Mouse (Mus musculus): ENCODE data around the gene Aars2. TPM values are rescaled to one million over a fixed set of nuclear protein-coding genes. Genes with fewer than 3 reads are reported as not detected.

Aars2 gene
- polyA plus RNA-seq, 1 experiment from 2014 or later, result 5.9 TPM

DNA sequence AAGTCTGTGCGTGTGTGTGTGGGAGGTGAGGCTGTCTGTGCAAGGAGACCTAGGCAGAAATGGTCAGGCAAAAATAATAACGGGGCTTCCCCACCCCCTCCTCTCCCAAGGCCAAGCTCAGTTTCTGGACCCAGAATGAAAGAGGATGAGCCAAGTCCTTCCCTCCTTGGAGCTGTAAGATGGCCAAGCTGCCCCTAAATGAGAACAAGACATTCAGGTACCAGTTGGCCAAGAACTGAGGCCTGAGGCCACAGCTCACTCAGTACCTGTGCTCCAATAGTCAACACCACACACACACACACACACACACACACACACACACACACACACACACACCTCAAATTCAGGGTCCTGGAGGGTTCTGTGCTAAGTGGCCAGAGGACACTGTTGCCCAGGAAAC is 36.1 kb downstream of the Aars2 start:
- 54% methylated on average over 2 of the region's 2 CpGs for WGBS
- no peak overlapping the region for H3K27ac ChIP-seq (ENCODE audit: low read length)
- ATAC-seq, result no peak
- peaks cover 38% of the 10 kb centered on the region for H3K27me3 ChIP-seq (replicated peaks; ENCODE audit: insufficient read depth, low read length)
- DNase-seq (ENCODE audit: low spot score), result no peak
- no peak overlapping the region for H3K4me2 ChIP-seq (replicated peaks; ENCODE audit: low read depth, low read length)
- no peak overlapping the region for H3K4me3 ChIP-seq (ENCODE audit: low read depth, low read length)
- H3K9me3 ChIP-seq (ENCODE audit: low read length), result no peaks in the 10 kb centered on the region
- H3K4me1 ChIP-seq (ENCODE audit: insufficient read depth, low read depth, low read length), result 0 out of 2 replicates have a peak, but pooled peaks cover 8% of the 10 kb centered on the region
- no peak overlapping the region for H3K9ac ChIP-seq (replicated peaks; ENCODE audit: low read depth)
- H3K36me3 ChIP-seq (ENCODE audit: insufficient read depth, low read length), result no peaks in the 10 kb centered on the region
- no peak for TF ChIP-seq EP300 (IDR thresholded peaks at IDR 0.05)

DNA sequence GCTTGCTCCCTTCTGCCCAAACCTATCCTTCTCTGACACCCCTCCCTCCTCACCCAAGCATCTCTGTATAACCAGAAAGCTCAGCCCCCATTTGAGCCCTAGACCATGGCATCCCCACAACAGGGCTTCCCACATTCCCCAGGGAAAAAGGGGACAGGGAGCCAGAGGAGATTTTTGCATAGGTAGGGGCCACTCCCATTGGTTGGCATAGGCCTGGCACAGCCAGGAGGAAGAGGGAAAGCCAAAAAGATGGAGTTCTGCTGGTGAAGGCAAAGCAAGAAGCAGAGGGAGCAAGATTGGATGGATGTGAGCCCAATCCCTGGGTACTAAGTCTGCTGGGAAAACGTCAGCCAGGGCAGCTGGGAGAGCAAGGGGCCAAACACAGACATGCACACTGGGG is 36.5 kb downstream of the Aars2 start:
- Histone ChIP-seq H3K4me2 (replicated peaks; ENCODE audit: low read depth, low read length) (no peak overlapping the region), H3K9me3 (ENCODE audit: low read length) (no peaks in the 10 kb centered on the region), H3K4me1 (ENCODE audit: insufficient read depth, low read depth, low read length) (0 out of 2 replicates have a peak, but pooled peaks cover 8% of the 10 kb centered on the region), H3K27me3 (replicated peaks; ENCODE audit: insufficient read depth, low read length) (peaks cover 41% of the 10 kb centered on the region), H3K4me3 (ENCODE audit: low read depth, low read length) (no peak overlapping the region), H3K9ac (replicated peaks; ENCODE audit: low read depth) (no peak overlapping the region), H3K27ac (ENCODE audit: low read length) (no peak overlapping the region), H3K36me3 (ENCODE audit: insufficient read depth, low read length) (no peaks in the 10 kb centered on the region)
- DNase-seq (ENCODE audit: low spot score) (no peak), ATAC-seq (no peak)
- no peak for TF ChIP-seq CTCF (IDR thresholded peaks at IDR 0.05)
- TF ChIP-seq EP300 (IDR thresholded peaks at IDR 0.05), result no peak
- WGBS, result 39% methylated on average over 1 of the region's 1 CpGs

DNA sequence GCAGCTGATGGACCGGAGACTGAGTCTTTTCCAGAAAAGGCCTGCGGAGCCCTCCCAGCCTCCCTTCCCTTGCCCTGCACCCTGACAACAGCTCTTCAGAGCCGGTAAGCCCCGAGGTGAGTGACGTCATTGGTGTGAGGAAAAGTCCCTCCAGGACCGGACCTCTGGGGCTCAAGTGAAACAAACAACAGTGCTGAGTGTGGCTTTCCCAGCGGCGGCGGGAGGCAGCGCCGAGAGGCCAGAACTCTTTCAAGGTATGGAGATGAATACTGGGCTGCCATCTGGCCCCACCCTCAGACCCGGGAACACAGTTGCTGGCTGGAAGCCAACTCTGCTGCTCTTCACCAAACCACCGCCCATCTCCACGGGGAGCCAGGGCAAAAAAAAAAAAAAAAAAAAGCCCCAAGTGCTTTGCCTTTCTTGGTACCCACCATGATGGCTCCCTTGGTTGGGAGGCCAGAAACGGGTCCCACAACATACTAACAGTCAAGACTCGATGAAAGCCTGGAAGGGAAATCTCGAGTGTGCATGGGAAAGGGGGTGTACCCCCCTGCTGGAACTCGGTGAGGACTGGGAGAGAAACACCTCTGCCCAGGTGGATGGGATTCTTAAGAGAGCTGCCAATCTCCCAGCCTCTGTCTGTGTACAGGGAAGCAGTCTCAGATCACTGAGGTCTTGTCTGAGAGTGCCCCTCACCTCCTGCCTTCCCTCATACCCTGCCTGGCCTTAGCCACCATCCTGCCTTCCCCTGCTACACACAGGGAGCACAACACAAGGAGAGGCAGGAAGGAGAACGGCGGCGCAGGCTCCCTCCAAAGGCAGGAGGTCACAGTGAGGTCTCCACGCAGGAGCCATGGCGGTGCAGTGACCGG is 37.6 kb downstream of the Aars2 start:
- Histone ChIP-seq H3K4me2 (replicated peaks; ENCODE audit: low read depth, low read length) (0 out of 2 replicates have a peak overlapping the region, but pooled peaks have one; percentile 42), H3K9me3 (ENCODE audit: low read length) (no peaks in the 10 kb centered on the region), H3K27ac (ENCODE audit: low read length) (no peak overlapping the region), H3K4me1 (ENCODE audit: insufficient read depth, low read depth, low read length) (0 out of 2 replicates have a peak, but pooled peaks cover 8% of the 10 kb centered on the region), H3K9ac (replicated peaks; ENCODE audit: low read depth) (no peak overlapping the region), H3K36me3 (ENCODE audit: insufficient read depth, low read length) (no peaks in the 10 kb centered on the region), H3K4me3 (ENCODE audit: low read depth, low read length) (no peak overlapping the region), H3K27me3 (replicated peaks; ENCODE audit: insufficient read depth, low read length) (peaks cover 50% of the 10 kb centered on the region)
- WGBS, result 3% methylated on average over 24 of the region's 24 CpGs
- ATAC-seq (peak; percentile 14), DNase-seq (ENCODE audit: low spot score) (peak; percentile 27)
- TF ChIP-seq EP300 (IDR thresholded peaks at IDR 0.05), result no peak

DNA sequence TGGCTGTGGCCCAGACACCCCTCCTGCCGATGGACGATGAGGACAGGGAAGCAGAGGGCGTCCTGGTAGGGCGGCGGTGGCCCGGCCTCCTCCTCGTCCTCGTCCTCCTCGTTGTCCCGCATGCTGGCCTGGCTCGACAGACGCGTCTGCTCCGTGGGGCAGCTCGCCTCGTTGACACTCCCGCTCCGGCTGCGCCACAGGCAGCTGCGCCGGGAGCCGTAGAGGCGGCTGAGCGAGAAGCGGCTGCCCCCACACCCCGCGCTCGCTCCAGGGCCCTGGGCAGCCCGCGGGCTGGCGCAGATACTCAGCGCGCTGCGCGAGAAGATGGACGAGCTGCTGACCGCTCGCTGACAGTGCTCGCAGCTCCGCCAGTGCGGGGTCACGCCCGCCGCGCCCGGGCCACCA is 38.2 kb downstream of the Aars2 start:
- no peak for ATAC-seq
- Histone ChIP-seq H3K27me3 (replicated peaks; ENCODE audit: insufficient read depth, low read length) (peaks cover 50% of the 10 kb centered on the region), H3K9ac (replicated peaks; ENCODE audit: low read depth) (no peak overlapping the region), H3K9me3 (ENCODE audit: low read length) (no peaks in the 10 kb centered on the region), H3K4me1 (ENCODE audit: insufficient read depth, low read depth, low read length) (0 out of 2 replicates have a peak, but pooled peaks cover 8% of the 10 kb centered on the region), H3K27ac (ENCODE audit: low read length) (no peak overlapping the region), H3K4me2 (replicated peaks; ENCODE audit: low read depth, low read length) (peak overlapping the region; percentile 42), H3K36me3 (ENCODE audit: insufficient read depth, low read length) (no peaks in the 10 kb centered on the region), H3K4me3 (ENCODE audit: low read depth, low read length) (peak overlapping the region; percentile 19; the same call in 1 of the 2 replicates)
- no peak for DNase-seq (ENCODE audit: low spot score)
- WGBS, result 1% methylated on average over 34 of the region's 46 CpGs
- TF ChIP-seq EP300 (IDR thresholded peaks at IDR 0.05) (no peak), CTCF (IDR thresholded peaks at IDR 0.05) (no peak)

DNA sequence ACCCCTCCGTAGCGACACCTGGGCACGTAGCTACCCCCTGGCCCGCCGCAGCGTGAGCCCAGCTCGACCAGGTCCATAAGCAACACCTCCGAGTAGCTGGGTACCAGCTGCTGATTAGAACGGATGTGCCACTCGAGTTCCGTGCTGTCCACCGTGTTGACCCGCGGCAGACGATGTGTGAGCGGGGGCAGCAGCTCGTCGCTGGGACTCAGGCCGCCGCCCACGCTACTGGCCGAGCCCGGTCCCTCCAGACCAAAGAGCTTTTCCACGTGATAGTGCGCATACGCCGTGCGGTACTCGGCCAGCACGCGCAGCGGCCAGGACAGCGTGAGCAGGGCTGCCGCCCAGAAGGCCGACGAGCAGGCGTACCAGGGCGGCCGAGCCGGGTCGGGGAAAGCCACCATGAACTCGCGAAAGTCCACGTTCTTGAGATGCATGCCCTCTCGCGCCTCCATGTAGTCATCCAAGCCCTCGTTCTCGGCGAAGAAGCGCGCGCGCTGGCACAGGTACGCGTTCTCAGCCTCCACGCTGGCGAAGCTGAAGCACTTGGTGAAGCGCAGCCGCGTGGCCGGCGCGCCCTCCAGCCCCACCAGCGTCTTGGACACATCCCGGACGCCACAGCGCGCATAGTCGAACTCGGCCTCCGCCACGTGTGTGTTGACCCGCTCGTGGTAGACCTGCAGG is 38.8 kb downstream of the Aars2 start:
- Histone ChIP-seq H3K4me3 (ENCODE audit: low read depth, low read length) (peak overlapping the region; percentile 19; the same call in 1 of the 2 replicates), H3K27ac (ENCODE audit: low read length) (no peak overlapping the region), H3K4me2 (replicated peaks; ENCODE audit: low read depth, low read length) (peak overlapping the region; percentile 42), H3K9ac (replicated peaks; ENCODE audit: low read depth) (no peak overlapping the region), H3K27me3 (replicated peaks; ENCODE audit: insufficient read depth, low read length) (peaks cover 50% of the 10 kb centered on the region), H3K9me3 (ENCODE audit: low read length) (no peaks in the 10 kb centered on the region), H3K36me3 (ENCODE audit: insufficient read depth, low read length) (no peaks in the 10 kb centered on the region), H3K4me1 (ENCODE audit: insufficient read depth, low read depth, low read length) (0 out of 2 replicates have a peak, but pooled peaks cover 8% of the 10 kb centered on the region)
- ATAC-seq (no peak), DNase-seq (ENCODE audit: low spot score) (no peak)
- no peak for TF ChIP-seq CTCF (IDR thresholded peaks at IDR 0.05)
- TF ChIP-seq EP300 (IDR thresholded peaks at IDR 0.05), result no peak
- WGBS, result 3% methylated on average over 70 of the region's 74 CpGs

DNA sequence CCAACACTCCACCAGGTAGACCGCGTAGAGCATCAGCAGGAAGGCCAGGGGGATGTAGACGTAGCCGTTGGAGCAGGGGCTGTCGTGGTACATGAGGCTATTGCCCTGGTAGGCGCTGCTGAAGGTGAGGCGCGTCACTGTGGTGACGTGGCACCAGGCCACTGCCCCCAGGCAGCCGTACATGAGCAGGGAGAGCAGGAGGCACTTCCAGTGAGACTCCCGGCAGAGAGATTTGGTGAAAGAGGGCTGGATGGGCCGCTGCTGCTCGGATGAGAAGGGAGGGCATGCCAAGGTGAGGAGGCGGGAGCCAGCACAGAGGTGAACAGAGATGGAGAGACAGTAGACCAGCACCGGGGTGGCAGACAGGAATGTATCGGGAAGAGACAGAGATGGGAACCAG is 40.3 kb downstream of the Aars2 start:
- WGBS, result 76% methylated on average over 16 of the region's 16 CpGs
- Histone ChIP-seq H3K4me1 (ENCODE audit: insufficient read depth, low read depth, low read length) (0 out of 2 replicates have a peak, but pooled peaks cover 8% of the 10 kb centered on the region), H3K4me3 (ENCODE audit: low read depth, low read length) (no peak overlapping the region), H3K36me3 (ENCODE audit: insufficient read depth, low read length) (no peaks in the 10 kb centered on the region), H3K4me2 (replicated peaks; ENCODE audit: low read depth, low read length) (no peak overlapping the region), H3K27me3 (replicated peaks; ENCODE audit: insufficient read depth, low read length) (peaks cover 58% of the 10 kb centered on the region), H3K27ac (ENCODE audit: low read length) (no peak overlapping the region), H3K9me3 (ENCODE audit: low read length) (no peaks in the 10 kb centered on the region), H3K9ac (replicated peaks; ENCODE audit: low read depth) (no peak overlapping the region)
- no peak for DNase-seq (ENCODE audit: low spot score)
- no peak for ATAC-seq
- TF ChIP-seq EP300 (IDR thresholded peaks at IDR 0.05), result no peak
- TF ChIP-seq CTCF (IDR thresholded peaks at IDR 0.05), result no peak
